Mouse (Mus musculus) embryonic facial prominence, embryonic 11.5 days (tissue): Measurements from ENCODE around the gene Htr2c. TPM values are rescaled to one million over a fixed set of nuclear protein-coding genes. Genes with fewer than 3 reads are reported as not detected.

ENCODE experiments used
- ATAC-seq: fragments of 200-750 bp; cut with Nextera tagmentation; replicated peaks from 2 replicates; pipeline ENCODE4 v1.8.0; 2017; ENCODE audit warnings: low read depth; ENCODE audit not compliant: insufficient number of reproducible peaks, low FRiP score, low TSS enrichment
- DNase-seq: peaks from one replicate; pipeline ENCODE4 v3.0.0-alpha.2; 2015; ENCODE audit warnings: low spot score
- H3K27ac ChIP-seq: fragments of 300-500 bp; sonication (generic); replicated peaks from 2 replicates; pipeline ENCODE4 v1.5.1; 2014; ENCODE audit warnings: mild to moderate bottlenecking, low read depth, low read length, control low read depth
- H3K27me3 ChIP-seq: fragments of 300-500 bp; sonication (generic); 2 replicates; pipeline ENCODE4 v1.6.1; 2014; ENCODE audit warnings: mild to moderate bottlenecking, low read length, moderate library complexity, mixed read lengths; ENCODE audit not compliant: control insufficient read depth, insufficient read depth
- H3K36me3 ChIP-seq: fragments of 300-500 bp; sonication (generic); replicated peaks from 2 replicates; pipeline ENCODE4 v1.6.1; 2014; ENCODE audit warnings: low read depth, mild to moderate bottlenecking, low read length, moderate library complexity, mixed read lengths; ENCODE audit not compliant: control insufficient read depth, insufficient read depth
- H3K4me1 ChIP-seq: fragments of 300-500 bp; sonication (generic); 2 replicates; pipeline ENCODE4 v1.6.1; 2014; ENCODE audit warnings: low read length, mixed read lengths; ENCODE audit not compliant: control insufficient read depth, insufficient read depth
- H3K4me2 ChIP-seq: fragments of 300-500 bp; sonication (generic); 2 replicates; pipeline ENCODE4 v1.6.1; 2014; ENCODE audit warnings: low read depth, mild to moderate bottlenecking, control low read depth, low read length, moderate library complexity
- H3K4me3 ChIP-seq: fragments of 300-500 bp; sonication (generic); 2 replicates; pipeline ENCODE4 v1.5.1; 2014; ENCODE audit warnings: low read depth, low read length, control low read depth
- H3K9ac ChIP-seq: fragments of 300-500 bp; sonication (generic); replicated peaks from 2 replicates; pipeline ENCODE4 v1.6.1; 2014; ENCODE audit warnings: mild to moderate bottlenecking, control low read depth, low read length
- H3K9me3 ChIP-seq: fragments of 300-500 bp; sonication (generic); replicated peaks from 2 replicates; pipeline ENCODE4 v1.6.1; 2016; ENCODE audit warnings: mild to moderate bottlenecking, low read length, inconsistent platforms, mixed read lengths; ENCODE audit not compliant: control insufficient read depth
- WGBS: fragments of 180-500 bp; shearing (Covaris S2); extraction: QIAGEN DNeasy Blood & Tissue Kit; methylation state at CpG from one replicate; pipeline ENCODE4 v1.1.7; 2014; 5-methylcytosine and 5-hydroxymethylcytosine counted together
- polyA plus RNA-seq: library from polyadenylated mRNA; unstranded; fragments of >200 nt; fragmentation: Nextera tagmentation; extraction: Ambion mirVana; gene quantifications from 2 replicates; pipeline ENCODE4 v1.2.1, GENCODE M21; 2014

Gene Htr2c
- polyA plus RNA-seq, result 0.38 TPM in 1 of 2 replicates, not detected in the other

DNA sequence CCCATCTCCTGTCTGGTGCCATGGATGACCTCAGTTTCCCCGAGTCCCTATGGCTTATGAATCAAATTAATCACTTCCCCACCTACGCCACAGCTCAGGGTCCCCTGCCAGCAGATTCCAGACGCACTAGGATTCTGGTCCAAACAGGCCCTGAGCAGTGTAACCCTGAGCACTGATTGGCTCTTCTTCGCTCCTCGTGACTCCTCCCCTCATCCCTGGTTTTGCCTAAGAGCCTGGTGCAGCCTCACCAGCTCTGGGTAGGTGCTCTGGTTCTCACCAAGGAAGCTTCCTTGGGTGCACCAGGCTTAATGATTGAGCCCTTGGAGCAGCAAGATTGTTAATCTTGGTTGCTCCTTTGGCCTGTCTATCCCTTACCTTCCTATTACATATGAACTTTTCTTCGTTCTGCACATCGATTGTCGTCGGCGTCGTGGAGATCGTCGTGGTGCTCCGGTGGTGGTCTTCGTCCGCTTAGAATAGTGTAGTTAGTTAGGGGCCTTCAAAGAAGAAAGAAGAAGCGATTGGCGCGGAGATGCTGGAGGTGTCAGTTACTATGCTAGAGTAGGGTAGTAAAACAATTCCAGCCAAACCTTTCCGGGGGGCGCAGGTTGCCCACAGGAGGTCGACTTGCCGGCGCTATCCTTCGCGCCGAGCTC, at the start of gene Htr2c:
Gene Htr2c, plus strand, starts transcription at position 256 of the 656 bp plus-strand sequence.
- 18% methylated on average over 27 of the region's 27 CpGs for WGBS
- DNase-seq (peak; percentile 2), ATAC-seq (0 out of 2 replicates have a peak, but pooled peaks have one; percentile 56)
- no peaks in the 10 kb centered on the region for H3K4me1 ChIP-seq
- H3K27ac ChIP-seq, result no peak within 1 kb of the TSS
- no peak within 1 kb of the TSS for H3K9ac ChIP-seq
- no peaks in the 10 kb centered on the region for H3K9me3 ChIP-seq
- no peaks in the 10 kb centered on the region for H3K36me3 ChIP-seq
- H3K27me3 ChIP-seq, result peaks cover 8% of the 10 kb centered on the region; the same call in 1 of the 2 replicates
- H3K4me2 ChIP-seq, result peak within 1 kb of the TSS; percentile 57
- H3K4me3 ChIP-seq, result peak within 1 kb of the TSS; percentile 30

GRCm38 (mm10) chrX:146928251-146928650, 34.1 kb upstream of the Htr2c start:
- H3K4me2 ChIP-seq, result no peak overlapping the region
- no peak overlapping the region for H3K27ac ChIP-seq
- DNase-seq (no peak), ATAC-seq (no peak)
- WGBS, result 68% methylated on average over 1 of the region's 1 CpGs
- no peaks in the 10 kb centered on the region for H3K27me3 ChIP-seq
- no peaks in the 10 kb centered on the region for H3K36me3 ChIP-seq
- no peaks in the 10 kb centered on the region for H3K9me3 ChIP-seq
- H3K9ac ChIP-seq, result no peak overlapping the region
- no peaks in the 10 kb centered on the region for H3K4me1 ChIP-seq
- H3K4me3 ChIP-seq, result no peak overlapping the region

DNA sequence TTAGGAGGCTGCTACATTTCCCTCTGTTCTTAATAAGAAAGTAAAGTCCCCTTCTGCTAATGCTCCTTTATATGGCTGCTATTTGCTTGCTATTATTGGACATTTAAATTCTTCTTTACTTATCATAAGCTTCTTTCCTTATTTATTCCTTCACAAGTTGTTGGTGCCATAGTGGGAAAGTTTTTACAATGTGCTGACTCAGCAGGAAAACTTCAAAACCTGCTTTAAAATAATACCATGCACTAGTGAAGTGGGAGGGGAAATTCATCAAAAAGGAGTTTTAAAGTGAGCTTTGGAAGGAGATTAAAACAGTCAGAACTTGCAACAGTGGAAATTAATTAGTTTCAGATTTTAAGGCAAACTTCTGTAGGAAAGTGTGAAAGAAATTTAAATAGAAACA, 26.0 kb upstream of the Htr2c start:
- no peaks in the 10 kb centered on the region for H3K27me3 ChIP-seq
- no peak for DNase-seq
- no peak overlapping the region for H3K4me2 ChIP-seq
- ATAC-seq, result no peak
- H3K9ac ChIP-seq, result no peak overlapping the region
- H3K9me3 ChIP-seq, result no peaks in the 10 kb centered on the region
- no peak overlapping the region for H3K27ac ChIP-seq
- no peaks in the 10 kb centered on the region for H3K36me3 ChIP-seq
- no peaks in the 10 kb centered on the region for H3K4me1 ChIP-seq
- no peak overlapping the region for H3K4me3 ChIP-seq

DNA sequence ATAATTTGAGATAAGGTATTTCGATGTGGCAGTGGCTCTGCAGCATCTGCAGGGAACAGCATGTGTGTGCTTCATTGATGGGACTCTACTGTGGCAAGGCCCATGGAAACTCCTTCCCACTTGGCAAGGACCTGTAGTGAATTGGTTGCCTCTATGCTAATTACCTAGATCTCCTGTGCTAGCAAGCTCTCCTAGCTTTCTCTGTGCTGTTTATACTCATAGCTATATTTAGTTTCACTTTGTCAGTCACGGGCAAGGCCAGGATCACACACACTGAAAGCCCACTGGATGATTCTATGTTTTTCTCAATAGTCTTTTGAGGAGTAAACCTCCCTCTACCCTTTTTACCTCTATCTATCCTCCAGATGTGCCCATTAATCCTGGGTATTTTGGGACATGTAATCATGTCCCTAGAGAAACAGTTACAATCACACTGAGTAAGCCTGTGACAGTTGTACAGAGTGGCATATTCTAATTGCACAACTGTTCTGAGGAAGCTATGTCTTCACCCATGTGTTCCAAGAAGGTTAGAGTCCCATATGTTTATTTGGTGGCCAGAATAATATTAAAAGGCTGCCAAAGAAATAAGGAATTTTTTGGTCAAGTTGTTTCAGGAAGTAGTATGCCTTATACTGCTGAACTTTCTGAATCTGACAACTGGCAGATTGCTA, 16.0 kb upstream of the Htr2c start:
- ATAC-seq, result no peak
- Histone ChIP-seq H3K4me2 (no peak overlapping the region), H3K4me3 (no peak overlapping the region), H3K36me3 (no peaks in the 10 kb centered on the region), H3K4me1 (no peaks in the 10 kb centered on the region), H3K9me3 (no peaks in the 10 kb centered on the region), H3K27ac (no peak overlapping the region), H3K27me3 (no peaks in the 10 kb centered on the region), H3K9ac (no peak overlapping the region)
- no peak for DNase-seq
- 80% methylated on average over 2 of the region's 2 CpGs for WGBS

- Histone ChIP-seq H3K27ac (no peak overlapping the region), H3K4me2 (no peak overlapping the region), H3K27me3 (no peaks in the 10 kb centered on the region), H3K4me3 (no peak overlapping the region), H3K9ac (no peak overlapping the region), H3K36me3 (no peaks in the 10 kb centered on the region), H3K9me3 (no peaks in the 10 kb centered on the region), H3K4me1 (no peaks in the 10 kb centered on the region)
- ATAC-seq, result no peak
- DNase-seq, result no peak
Observed at GRCm38 (mm10) chrX:146946996-146947395, 15.3 kb upstream of the Htr2c start.

- Histone ChIP-seq H3K36me3 (no peaks in the 10 kb centered on the region), H3K27me3 (peaks cover 8% of the 10 kb centered on the region; the same call in 1 of the 2 replicates), H3K4me2 (no peak overlapping the region), H3K27ac (no peak overlapping the region), H3K4me1 (no peaks in the 10 kb centered on the region), H3K9ac (no peak overlapping the region), H3K4me3 (no peak overlapping the region), H3K9me3 (no peaks in the 10 kb centered on the region)
- 79% methylated on average over 1 of the region's 1 CpGs for WGBS
- ATAC-seq (no peak), DNase-seq (no peak)
Observed at GRCm38 (mm10) chrX:146958608-146959007, 3.7 kb upstream of the Htr2c start.

GRCm38 (mm10) chrX:146959960-146960359, 2.4 kb upstream of the Htr2c start:
- no peak overlapping the region for H3K4me3 ChIP-seq
- H3K9me3 ChIP-seq, result no peaks in the 10 kb centered on the region
- no peak overlapping the region for H3K27ac ChIP-seq
- no peaks in the 10 kb centered on the region for H3K4me1 ChIP-seq
- 17% methylated on average over 10 of the region's 10 CpGs for WGBS
- H3K4me2 ChIP-seq, result no peak overlapping the region
- ATAC-seq (no peak), DNase-seq (no peak)
- H3K36me3 ChIP-seq, result no peaks in the 10 kb centered on the region
- H3K9ac ChIP-seq, result no peak overlapping the region
- H3K27me3 ChIP-seq, result peaks cover 8% of the 10 kb centered on the region; the same call in 1 of the 2 replicates

- 13% methylated on average over 31 of the region's 37 CpGs for WGBS
- Histone ChIP-seq H3K27me3 (peaks cover 8% of the 10 kb centered on the region; the same call in 1 of the 2 replicates), H3K36me3 (no peaks in the 10 kb centered on the region), H3K4me1 (no peaks in the 10 kb centered on the region), H3K4me3 (peak overlapping the region; percentile 30), H3K9me3 (no peaks in the 10 kb centered on the region), H3K9ac (no peak overlapping the region), H3K4me2 (peak overlapping the region; percentile 57), H3K27ac (no peak overlapping the region)
- DNase-seq (peak; percentile 38), ATAC-seq (no peak)
Observed at GRCm38 (mm10) chrX:146962914-146963547, 718 bp downstream of the Htr2c start.
